Mouse (Mus musculus) stomach, postnatal 0 days (tissue): ENCODE measurements at regions not wholly inside any gene's neighbourhood (a gene's known extent, or its start where the extent isn't known, plus 50 kb on each side); places are given as distances from the start of the nearest gene placed in this dataset.

Experiments
- ATAC-seq: fragments of 200-750 bp; cut with Nextera tagmentation; 2 replicates; pipeline ENCODE4 v1.8.0; 2017; ENCODE audit not compliant: low FRiP score, low TSS enrichment
- DNase-seq: peaks from one replicate; pipeline ENCODE4 v3.0.0-alpha.2; 2016; ENCODE audit warnings: low spot score
- H3K27ac ChIP-seq: fragments of 300-500 bp; sonication (generic); replicated peaks from 2 replicates; pipeline ENCODE4 v1.5.1; 2014; ENCODE audit warnings: mild to moderate bottlenecking, control low read depth
- H3K27me3 ChIP-seq: fragments of 300-500 bp; sonication (generic); 2 replicates; pipeline ENCODE4 v1.6.1; 2014; ENCODE audit warnings: low read length; ENCODE audit not compliant: control insufficient read depth, insufficient read depth
- H3K36me3 ChIP-seq: fragments of 300-500 bp; sonication (generic); 2 replicates; pipeline ENCODE4 v1.6.1; 2014; ENCODE audit warnings: low read length, mixed read lengths; ENCODE audit not compliant: control insufficient read depth, insufficient read depth
- H3K4me1 ChIP-seq: fragments of 300-500 bp; sonication (generic); replicated peaks from 2 replicates; pipeline ENCODE4 v1.6.1; 2014; ENCODE audit warnings: antibody characterized with exemption; ENCODE audit not compliant: control insufficient read depth, insufficient read depth
- H3K4me2 ChIP-seq: fragments of 300-500 bp; sonication (generic); replicated peaks from 2 replicates; pipeline ENCODE4 v1.6.1; 2014; ENCODE audit warnings: low read depth, mild to moderate bottlenecking, control low read depth, moderate library complexity
- H3K4me3 ChIP-seq: fragments of 300-500 bp; sonication (generic); 2 replicates; pipeline ENCODE4 v1.5.1; 2014; ENCODE audit warnings: low read depth, low read length, control low read depth
- H3K9ac ChIP-seq: fragments of 300-500 bp; sonication (generic); 2 replicates; pipeline ENCODE4 v1.6.1; 2014; ENCODE audit warnings: mild to moderate bottlenecking, low read length, control low read depth, mixed read lengths
- H3K9me3 ChIP-seq: fragments of 300-500 bp; sonication (generic); 2 replicates; pipeline ENCODE4 v1.6.1; 2016; ENCODE audit warnings: low read length; ENCODE audit not compliant: control insufficient read depth
- CTCF ChIP-seq: IDR thresholded peaks from 2 replicates; pipeline ENCODE4 v1.5.1; 2016; ENCODE audit warnings: antibody characterized with exemption, low read depth, mild to moderate bottlenecking, moderate library complexity
- EP300 ChIP-seq: optimal IDR thresholded peaks from 2 replicates; pipeline ENCODE3; 2016; ENCODE audit warnings: antibody characterized with exemption
- WGBS: fragments of 180-500 bp; shearing (Covaris S2); extraction: QIAGEN DNeasy Blood & Tissue Kit; methylation state at CpG from one replicate; pipeline ENCODE4 v1.1.7; 2014; 5-methylcytosine and 5-hydroxymethylcytosine counted together

DNA sequence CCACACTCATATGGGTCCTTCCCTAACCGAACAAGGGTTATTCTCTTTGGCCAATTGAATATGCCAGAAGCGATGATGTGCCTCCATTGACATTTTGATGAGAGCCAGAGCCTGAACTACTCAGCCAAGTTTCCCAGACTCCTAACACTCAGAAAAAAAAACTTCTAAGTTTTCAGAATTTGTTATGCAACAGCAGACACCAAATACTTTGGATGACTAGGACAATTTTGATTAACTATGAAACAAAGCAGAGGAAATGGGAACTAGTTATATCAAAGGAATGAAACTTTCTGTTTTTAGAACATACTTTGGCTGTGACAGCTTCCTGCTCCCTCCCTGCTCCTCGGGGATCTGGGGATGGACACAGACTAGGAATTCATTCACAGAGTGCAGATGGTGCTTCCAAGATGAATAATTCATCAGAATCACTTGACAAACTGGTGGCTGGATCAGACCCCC lies 254.3 kb upstream of the Smlr1 start:
- no peak for DNase-seq
- TF ChIP-seq EP300 (no peak), CTCF (no peak)
- Histone ChIP-seq H3K4me2 (no peak overlapping the region), H3K9me3 (no peaks in the 10 kb centered on the region), H3K9ac (no peak overlapping the region), H3K4me1 (no peaks in the 10 kb centered on the region), H3K27me3 (no peaks in the 10 kb centered on the region), H3K36me3 (no peaks in the 10 kb centered on the region), H3K4me3 (no peak overlapping the region), H3K27ac (no peak overlapping the region)
- 43% methylated on average over 3 of the region's 3 CpGs for WGBS
- ATAC-seq = no peak; the same call in 1 of the 2 replicates

DNA sequence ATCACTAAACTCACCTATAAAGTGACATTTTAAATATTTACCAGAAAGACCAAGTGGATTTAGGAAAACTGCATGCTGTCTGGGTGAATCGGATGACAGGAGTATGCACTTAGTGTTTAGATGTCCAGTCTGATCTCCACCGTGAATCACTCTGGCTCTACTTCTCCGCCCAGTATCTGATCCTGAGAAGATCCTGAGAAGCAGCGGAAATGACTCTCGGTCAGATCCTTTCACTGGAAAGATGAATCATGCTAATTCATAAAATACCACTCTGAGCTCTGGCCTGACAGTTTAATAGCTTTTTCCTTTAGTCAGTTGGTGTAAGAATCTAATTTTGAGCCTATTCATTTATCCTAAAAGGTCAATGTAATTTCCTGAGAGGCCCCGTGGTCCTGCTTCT lies 252.6 kb upstream of the Smlr1 start:
- Histone ChIP-seq H3K27ac (no peak overlapping the region), H3K4me3 (no peak overlapping the region), H3K9ac (no peak overlapping the region), H3K4me1 (no peaks in the 10 kb centered on the region), H3K36me3 (no peaks in the 10 kb centered on the region), H3K9me3 (no peaks in the 10 kb centered on the region), H3K27me3 (no peaks in the 10 kb centered on the region), H3K4me2 (no peak overlapping the region)
- whole genome bisulfite sequencing = 46% methylated on average over 6 of the region's 6 CpGs
- TF ChIP-seq CTCF (no peak), EP300 (no peak)
- no peak for DNase-seq
- ATAC-seq = no peak

DNA sequence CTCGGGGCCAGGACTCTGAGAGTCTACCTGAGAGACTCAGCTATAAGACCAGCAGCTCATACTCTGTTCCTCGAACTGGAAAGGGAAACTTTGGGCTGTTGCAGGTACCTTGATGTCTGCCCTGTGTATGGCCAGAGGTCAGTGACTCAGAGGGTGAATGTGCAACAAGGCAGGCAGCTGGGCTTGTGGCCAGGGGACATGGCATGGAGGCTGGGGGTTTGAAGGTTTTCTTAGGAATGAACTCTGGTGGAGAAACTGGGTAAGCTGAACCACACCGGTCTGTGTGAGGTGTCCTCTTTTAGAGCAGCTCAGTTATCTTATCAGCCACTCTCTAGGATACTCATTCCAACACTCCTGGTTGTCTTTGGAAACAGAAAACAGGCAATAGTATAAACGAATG lies 251.9 kb upstream of the Smlr1 start:
- ATAC-seq (no peak), DNase-seq (no peak)
- Histone ChIP-seq H3K9me3 (no peaks in the 10 kb centered on the region), H3K27ac (no peak overlapping the region), H3K36me3 (no peaks in the 10 kb centered on the region), H3K4me2 (no peak overlapping the region), H3K4me1 (no peaks in the 10 kb centered on the region), H3K9ac (no peak overlapping the region), H3K27me3 (no peaks in the 10 kb centered on the region), H3K4me3 (no peak overlapping the region)
- WGBS = 58% methylated on average over 4 of the region's 4 CpGs
- TF ChIP-seq EP300 (no peak), CTCF (no peak)

DNA sequence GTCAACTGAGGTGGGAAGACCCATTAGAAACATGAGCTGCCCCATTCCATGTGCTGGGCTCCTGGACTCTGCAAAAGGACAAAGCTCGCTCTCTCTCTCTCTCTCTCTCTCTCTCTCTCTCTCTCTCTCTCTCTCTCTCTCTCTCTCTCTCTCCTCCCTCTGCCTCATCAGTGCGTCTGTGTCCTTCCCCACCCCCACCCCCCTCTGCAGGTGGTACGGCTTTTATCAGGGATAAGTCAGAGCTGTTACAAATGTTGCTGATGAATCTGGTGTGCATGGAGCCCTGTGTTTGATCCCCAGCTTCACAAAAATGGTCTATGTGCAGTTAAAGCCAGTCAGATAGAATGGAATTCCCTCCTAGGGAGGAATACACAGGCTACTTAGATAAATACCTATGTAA lies 247.8 kb upstream of the Smlr1 start:
- TF ChIP-seq CTCF (no peak), EP300 (no peak)
- H3K27ac ChIP-seq = no peak overlapping the region

DNA sequence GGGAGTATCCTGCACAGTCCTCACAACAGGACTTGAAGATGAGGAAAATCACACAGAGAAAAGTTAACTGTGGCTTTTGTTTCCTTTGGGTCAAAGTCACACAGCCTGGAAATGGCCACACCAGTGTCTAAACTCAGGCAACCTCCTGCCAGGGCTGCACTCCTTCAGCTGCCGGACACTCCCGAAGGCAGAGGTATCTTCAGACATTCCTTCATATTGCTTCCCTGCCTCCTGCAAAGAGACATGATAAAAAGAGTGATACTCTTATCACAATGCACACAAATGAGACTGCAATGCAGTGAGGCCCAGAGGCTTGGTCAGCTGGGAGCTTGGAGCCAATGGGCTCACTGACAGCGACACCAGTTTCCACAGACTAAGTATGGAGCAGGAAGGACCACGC lies 243.4 kb upstream of the Smlr1 start:
- H3K4me1 ChIP-seq = no peaks in the 10 kb centered on the region
- 92% methylated on average over 4 of the region's 4 CpGs for WGBS
- no peaks in the 10 kb centered on the region for H3K9me3 ChIP-seq
- no peak for TF ChIP-seq EP300
- TF ChIP-seq CTCF = no peak
- H3K4me2 ChIP-seq = no peak overlapping the region
- ATAC-seq (no peak), DNase-seq (no peak)
- no peak overlapping the region for H3K9ac ChIP-seq
- H3K4me3 ChIP-seq = no peak overlapping the region
- H3K27me3 ChIP-seq = no peaks in the 10 kb centered on the region
- H3K36me3 ChIP-seq = no peaks in the 10 kb centered on the region
- H3K27ac ChIP-seq = no peak overlapping the region

More for the DNA sequence above, 247.8 kb upstream of the Smlr1 start:
- DNase-seq (no peak), ATAC-seq (no peak)
- Histone ChIP-seq H3K4me1 (no peaks in the 10 kb centered on the region), H3K27me3 (no peaks in the 10 kb centered on the region), H3K9ac (no peak overlapping the region), H3K36me3 (no peaks in the 10 kb centered on the region), H3K4me2 (no peak overlapping the region), H3K9me3 (no peaks in the 10 kb centered on the region), H3K4me3 (no peak overlapping the region)
- 48% methylated on average over 3 of the region's 3 CpGs for whole genome bisulfite sequencing

DNA sequence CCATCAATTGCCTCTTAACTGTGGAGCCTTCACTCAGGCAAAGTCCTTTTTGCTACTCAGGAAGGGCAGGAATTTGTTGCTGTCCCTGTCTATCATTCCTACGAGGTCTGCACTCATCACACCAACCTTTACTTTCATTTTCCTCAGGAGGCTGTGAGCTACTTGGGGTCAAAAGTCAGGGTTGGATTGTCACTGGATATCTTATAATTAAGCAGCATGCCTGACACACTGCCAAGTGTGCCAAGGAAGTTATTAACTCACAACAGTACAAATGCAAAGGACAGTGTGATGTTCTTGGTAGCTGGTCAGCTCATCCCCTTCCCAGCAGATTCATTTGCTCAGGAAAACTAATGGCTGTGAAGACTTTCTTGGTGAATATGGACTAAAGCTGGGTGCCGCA lies 241.7 kb upstream of the Smlr1 start:
- DNase-seq (no peak), ATAC-seq (no peak)
- Histone ChIP-seq H3K4me3 (no peak overlapping the region), H3K4me1 (no peaks in the 10 kb centered on the region), H3K9me3 (no peaks in the 10 kb centered on the region), H3K36me3 (no peaks in the 10 kb centered on the region), H3K27me3 (no peaks in the 10 kb centered on the region), H3K4me2 (no peak overlapping the region), H3K27ac (no peak overlapping the region), H3K9ac (no peak overlapping the region)
- no peak for TF ChIP-seq EP300
- TF ChIP-seq CTCF = no peak
- WGBS = 71% methylated on average over 2 of the region's 2 CpGs
